Mouse (Mus musculus): ENCODE measurements at regions not wholly inside any gene's neighbourhood (a gene's known extent, or its start where the extent isn't known, plus 50 kb on each side); places are given as distances from the start of the nearest gene placed in this dataset.

GRCm38 (mm10) chr13:26079362-26079761 lies 690.6 kb downstream of the Hdgfl1 start:
- TF ChIP-seq POLR2A (IDR thresholded peaks at IDR 0.05; ENCODE audit: borderline replicate concordance, extremely low read depth, insufficient read depth, insufficient read length, poor library complexity, severe bottlenecking), result no peak
- no peak for TF ChIP-seq CTCF (IDR thresholded peaks at IDR 0.05; ENCODE audit: borderline replicate concordance, extremely low read depth, insufficient read depth, insufficient read length)

Measured in brain, embryonic 14.5 days (tissue).